Mouse (Mus musculus) limb, embryonic 10.5 days (tissue): ENCODE measurements around the gene Cct3. TPM values are rescaled to one million over a fixed set of nuclear protein-coding genes. Genes with fewer than 3 reads are reported as not detected.
"Not testable (repeated sequence)": the region's sequence is repeated elsewhere in the genome, so short reads cannot be mapped to it uniquely, and the experiment has no call there.

ENCODE experiments used
- DNase-seq: peaks from one replicate; pipeline ENCODE4 v3.0.0-alpha.2; 2017; ENCODE audit warnings: low spot score
- H3K27ac ChIP-seq: fragments of 300-500 bp; sonication (generic); 2 replicates; pipeline ENCODE4 v1.5.1; 2016; ENCODE audit warnings: mild to moderate bottlenecking
- H3K27me3 ChIP-seq: fragments of 300-500 bp; sonication (generic); 2 replicates; pipeline ENCODE4 v1.6.1; 2016; ENCODE audit warnings: low read depth, mild to moderate bottlenecking; ENCODE audit not compliant: poor library complexity, severe bottlenecking
- H3K36me3 ChIP-seq: fragments of 300-500 bp; sonication (generic); 2 replicates; pipeline ENCODE4 v1.6.1; 2016; ENCODE audit warnings: mild to moderate bottlenecking, moderate library complexity
- H3K4me1 ChIP-seq: fragments of 300-500 bp; sonication (generic); 2 replicates; pipeline ENCODE4 v1.6.1; 2016
- H3K4me3 ChIP-seq: fragments of 300-500 bp; sonication (generic); 2 replicates; pipeline ENCODE4 v1.5.1; 2016; ENCODE audit warnings: mild to moderate bottlenecking, moderate library complexity
- H3K9me3 ChIP-seq: fragments of 300-500 bp; sonication (generic); replicated peaks from 2 replicates; pipeline ENCODE4 v1.6.1; 2016; ENCODE audit warnings: mild to moderate bottlenecking
- WGBS: fragments of 180-500 bp; shearing (Covaris S2); methylation state at CpG from one replicate; pipeline ENCODE4 v1.1.7; 2016; 5-methylcytosine and 5-hydroxymethylcytosine counted together
- polyA plus RNA-seq: library from polyadenylated mRNA; unstranded; fragments of >200 nt; fragmentation: Nextera tagmentation; extraction: Ambion mirVana; gene quantifications from 2 replicates; pipeline ENCODE4 v1.2.1, GENCODE M21; 2016

Cct3 gene
- polyA plus RNA-seq = 834 and 987 TPM in 2 replicates

- Histone ChIP-seq H3K27ac (peak within 1 kb of the TSS; percentile 95), H3K9me3 (no peaks in the 10 kb centered on the region), H3K36me3 (peaks cover 42% of the 10 kb centered on the region), H3K27me3 (no peaks in the 10 kb centered on the region), H3K4me1 (peaks cover 15% of the 10 kb centered on the region), H3K4me3 (peak within 1 kb of the TSS; percentile 86)
- DNase-seq = peak; percentile 92
- under 1% methylated on average over 44 of the region's 44 CpGs for WGBS
Observed at GRCm38 (mm10) chr3:88296561-88297318, at the start of gene Cct3, which contains the start of gene Tsacc. Gene Cct3, plus strand, starts transcription at chr3:88297116. Gene Tsacc, minus strand, starts transcription at chr3:88296999.

- Histone ChIP-seq H3K27me3 (peaks cover 71% of the 10 kb centered on the region), H3K27ac (no peak overlapping the region)
- 52% methylated on average over 9 of the region's 9 CpGs for WGBS
Observed at GRCm38 (mm10) chr3:88247666-88248065, 49.2 kb upstream of the Cct3 start.

GRCm38 (mm10) chr3:88248406-88248805 is 48.5 kb upstream of the Cct3 start:
- Histone ChIP-seq H3K36me3 (no peaks in the 10 kb centered on the region), H3K4me1 (peaks cover 7% of the 10 kb centered on the region), H3K27ac (0 out of 2 replicates have a peak overlapping the region, but pooled peaks have one; percentile 11), H3K4me3 (no peak overlapping the region), H3K27me3 (peaks cover 71% of the 10 kb centered on the region), H3K9me3 (no peaks in the 10 kb centered on the region)
- whole genome bisulfite sequencing = 77% methylated on average over 11 of the region's 11 CpGs
- no peak for DNase-seq

More at GRCm38 (mm10) chr3:88247666-88248065, 49.2 kb upstream of the Cct3 start:
- H3K9me3 ChIP-seq = no peaks in the 10 kb centered on the region
- peaks cover 3% of the 10 kb centered on the region; the same call in 1 of the 2 replicates for H3K4me1 ChIP-seq
- no peak for DNase-seq
- no peak overlapping the region for H3K4me3 ChIP-seq
- H3K36me3 ChIP-seq = no peaks in the 10 kb centered on the region

- Histone ChIP-seq H3K36me3 (no peaks in the 10 kb centered on the region), H3K4me3 (no peak overlapping the region), H3K9me3 (no peaks in the 10 kb centered on the region), H3K27ac (no peak overlapping the region), H3K27me3 (peaks cover 65% of the 10 kb centered on the region), H3K4me1 (peaks cover 31% of the 10 kb centered on the region)
- no peak for DNase-seq
- WGBS = 38% methylated on average over 6 of the region's 6 CpGs
Observed at GRCm38 (mm10) chr3:88252739-88253138, 44.2 kb upstream of the Cct3 start.

GRCm38 (mm10) chr3:88254268-88254926 is 42.5 kb upstream of the Cct3 start, which contains the start of gene Rhbg:
Gene Rhbg, minus strand, starts transcription at chr3:88254709.
- peak; percentile 63 for DNase-seq
- peaks cover 54% of the 10 kb centered on the region for H3K27me3 ChIP-seq
- WGBS = 4% methylated on average over 34 of the region's 34 CpGs

GRCm38 (mm10) chr3:88255950-88256349 is 41.0 kb upstream of the Cct3 start:
- Histone ChIP-seq H3K27ac (no peak overlapping the region), H3K9me3 (no peaks in the 10 kb centered on the region), H3K4me3 (no peak overlapping the region), H3K4me1 (peaks cover 28% of the 10 kb centered on the region), H3K27me3 (peaks cover 54% of the 10 kb centered on the region), H3K36me3 (no peaks in the 10 kb centered on the region)
- DNase-seq = no peak
- 38% methylated on average over 6 of the region's 6 CpGs for WGBS

More at GRCm38 (mm10) chr3:88254268-88254926, 42.5 kb upstream of the Cct3 start, which contains the start of gene Rhbg:
- Histone ChIP-seq H3K4me1 (peaks cover 28% of the 10 kb centered on the region), H3K27ac (peak within 1 kb of the TSS; percentile 16; the same call in 1 of the 2 replicates), H3K36me3 (no peaks in the 10 kb centered on the region), H3K4me3 (peak within 1 kb of the TSS; percentile 49), H3K9me3 (no peaks in the 10 kb centered on the region)

- Histone ChIP-seq H3K27me3 (peaks cover 54% of the 10 kb centered on the region), H3K4me3 (no peak overlapping the region), H3K36me3 (no peaks in the 10 kb centered on the region), H3K9me3 (no peaks in the 10 kb centered on the region), H3K27ac (no peak overlapping the region), H3K4me1 (peaks cover 28% of the 10 kb centered on the region)
- WGBS = 75% methylated on average over 7 of the region's 7 CpGs
- DNase-seq = no peak
Observed at GRCm38 (mm10) chr3:88256382-88256781, 40.5 kb upstream of the Cct3 start.

- no peaks in the 10 kb centered on the region for H3K4me1 ChIP-seq
- H3K4me3 ChIP-seq = no peak overlapping the region
- no peaks in the 10 kb centered on the region for H3K27me3 ChIP-seq
- no peak for DNase-seq
- 72% methylated on average over 3 of the region's 3 CpGs for WGBS
- H3K27ac ChIP-seq = no peak overlapping the region
- H3K36me3 ChIP-seq = no peaks in the 10 kb centered on the region
- no peaks in the 10 kb centered on the region for H3K9me3 ChIP-seq
Observed at GRCm38 (mm10) chr3:88262346-88262745, 34.6 kb upstream of the Cct3 start.

- WGBS = 89% methylated on average over 6 of the region's 6 CpGs
- H3K4me1 ChIP-seq, DNase-seq, H3K4me3 ChIP-seq, H3K36me3 ChIP-seq, H3K9me3 ChIP-seq, H3K27ac ChIP-seq, H3K27me3 ChIP-seq: not testable (repeated sequence)
Observed at GRCm38 (mm10) chr3:88268014-88268413, 28.9 kb upstream of the Cct3 start.

GRCm38 (mm10) chr3:88268991-88269390 is 27.9 kb upstream of the Cct3 start:
- no peak for DNase-seq
- H3K27me3 ChIP-seq = no peaks in the 10 kb centered on the region
- H3K4me1 ChIP-seq = no peaks in the 10 kb centered on the region
- no peaks in the 10 kb centered on the region for H3K36me3 ChIP-seq
- no peaks in the 10 kb centered on the region for H3K9me3 ChIP-seq
- no peak overlapping the region for H3K4me3 ChIP-seq
- WGBS = 86% methylated on average over 5 of the region's 5 CpGs
- no peak overlapping the region for H3K27ac ChIP-seq

- DNase-seq, H3K27me3 ChIP-seq, H3K4me1 ChIP-seq, H3K9me3 ChIP-seq, H3K36me3 ChIP-seq, H3K27ac ChIP-seq, H3K4me3 ChIP-seq: not testable (repeated sequence)
- 88% methylated on average over 2 of the region's 2 CpGs for WGBS
Observed at GRCm38 (mm10) chr3:88271298-88271697, 25.6 kb upstream of the Cct3 start.

GRCm38 (mm10) chr3:88271859-88272258 is 25.1 kb upstream of the Cct3 start:
- H3K4me3 ChIP-seq = no peak overlapping the region
- no peaks in the 10 kb centered on the region for H3K27me3 ChIP-seq
- 95% methylated on average over 3 of the region's 3 CpGs for WGBS
- no peak for DNase-seq
- no peak overlapping the region for H3K27ac ChIP-seq
- H3K36me3 ChIP-seq = no peaks in the 10 kb centered on the region
- no peaks in the 10 kb centered on the region for H3K4me1 ChIP-seq
- H3K9me3 ChIP-seq = no peaks in the 10 kb centered on the region

- Histone ChIP-seq H3K4me1 (no peaks in the 10 kb centered on the region), H3K27me3 (no peaks in the 10 kb centered on the region), H3K27ac (no peak overlapping the region), H3K9me3 (no peaks in the 10 kb centered on the region), H3K36me3 (no peaks in the 10 kb centered on the region), H3K4me3 (no peak overlapping the region)
- 92% methylated on average over 4 of the region's 4 CpGs for WGBS
- DNase-seq = no peak
Observed at GRCm38 (mm10) chr3:88274002-88274401, 22.9 kb upstream of the Cct3 start.
